Mouse (Mus musculus): Measurements from ENCODE around the gene Gm11111. TPM values are rescaled to one million over a fixed set of nuclear protein-coding genes. Genes with fewer than 3 reads are reported as not detected.
A peak's percentile ranks its signal among the peaks of the same experiment; 100 is the strongest.
"Not testable (repeated sequence)": the region's sequence is repeated elsewhere in the genome, so short reads cannot be mapped to it uniquely, and the experiment has no call there.

The Gm11111 gene
- total RNA-seq (2015) = not detected in 2 replicates
- total RNA-seq (2017) = not detected in 2 replicates

DNA sequence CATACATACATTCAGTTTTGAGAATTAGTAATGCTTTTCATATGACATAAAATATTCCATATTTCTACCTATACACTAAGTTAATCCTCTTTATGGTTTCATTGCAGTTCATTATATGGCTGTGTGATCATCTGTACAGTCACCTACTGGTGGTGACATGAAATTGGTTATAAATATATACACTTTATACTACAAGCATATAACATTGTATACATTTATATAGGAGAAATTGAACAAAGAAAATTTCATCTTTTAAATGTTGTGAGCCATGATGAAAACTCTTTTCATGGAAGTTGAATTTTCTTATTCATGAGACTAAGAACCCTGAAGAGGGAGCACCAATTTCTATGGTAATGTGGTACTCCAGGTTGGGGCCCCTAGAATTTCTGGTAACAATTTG is at the start of gene Gm11111:
Gm11111 (plus strand) TSS at position 301 of the 400 bp plus-strand sequence.
- ATAC-seq (ENCODE audit: poor library complexity, severe bottlenecking) = no peak

DNA sequence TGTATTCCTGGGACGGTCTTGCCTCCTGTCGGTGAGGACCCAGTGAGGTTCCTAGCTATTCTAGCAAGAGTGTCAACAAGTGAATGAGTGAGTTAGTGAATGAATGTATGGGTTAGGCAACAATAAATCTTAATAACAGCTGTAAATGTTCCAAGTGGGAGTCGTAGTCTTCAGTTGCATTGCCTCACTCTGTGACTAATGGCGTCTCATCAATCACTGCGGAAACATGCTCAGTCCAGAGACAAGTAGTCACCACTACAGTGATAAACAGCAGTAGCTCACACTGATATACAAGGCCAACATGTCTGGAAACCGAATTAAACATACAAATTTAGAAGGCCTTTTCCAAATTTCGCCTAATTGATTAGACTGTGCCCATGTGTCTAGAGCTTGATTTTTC is 36.3 kb upstream of the Gm11111 start:
- no peak for ATAC-seq (ENCODE audit: poor library complexity, severe bottlenecking)

DNA sequence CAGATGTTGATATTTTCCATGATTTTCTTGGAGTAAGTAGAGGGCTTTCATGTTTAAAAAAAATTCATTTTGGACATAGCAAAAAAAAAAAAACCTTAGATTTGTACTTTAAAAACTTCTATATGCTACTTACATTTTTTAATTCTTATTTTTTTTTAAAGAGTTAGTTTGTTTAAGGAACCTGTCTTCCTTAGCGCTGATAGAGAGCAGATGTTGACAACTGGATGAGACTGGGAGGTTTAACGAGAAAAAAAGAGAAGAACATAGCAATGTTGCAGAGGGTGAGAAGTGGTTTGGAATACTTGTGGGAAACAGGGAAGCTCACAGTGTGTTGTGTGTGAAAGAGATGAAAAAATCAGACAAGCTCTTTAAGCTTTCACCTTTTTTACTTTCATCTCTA is 32.4 kb upstream of the Gm11111 start:
- no peak for ATAC-seq (ENCODE audit: poor library complexity, severe bottlenecking)

DNA sequence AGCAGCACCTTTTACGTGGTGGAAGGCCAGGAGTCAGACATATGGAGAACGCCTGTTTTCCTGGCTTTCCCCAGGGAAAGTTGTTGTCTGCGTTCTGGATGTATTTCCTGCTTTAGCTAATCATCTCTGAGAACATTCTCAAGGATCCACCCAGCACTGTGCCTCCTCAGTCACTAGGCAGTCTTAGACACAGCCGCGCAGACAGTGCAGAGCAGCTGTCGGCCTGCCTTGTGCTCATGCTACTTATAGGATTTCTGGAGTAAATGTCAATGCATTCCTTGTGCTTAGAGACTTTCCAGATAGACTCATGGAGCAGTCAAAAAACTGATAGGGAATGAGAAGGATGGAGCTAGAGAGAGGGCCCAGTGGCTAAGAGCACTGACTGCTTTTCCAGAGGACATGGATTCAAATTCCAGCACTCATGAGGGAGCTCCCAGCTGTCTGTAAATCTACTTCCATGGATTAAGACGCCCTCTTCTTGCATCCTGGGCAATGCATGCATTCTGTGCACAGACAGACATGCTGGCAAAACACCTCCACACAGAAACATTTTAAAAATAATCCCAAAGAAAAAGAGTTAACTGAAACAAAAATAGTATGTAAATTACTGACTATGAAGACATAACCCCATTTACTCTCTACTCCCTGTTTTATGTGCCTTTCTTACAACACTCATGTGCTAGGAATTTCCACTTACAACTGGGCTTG is 30.1 kb upstream of the Gm11111 start:
- no peak for ATAC-seq (ENCODE audit: poor library complexity, severe bottlenecking)

DNA sequence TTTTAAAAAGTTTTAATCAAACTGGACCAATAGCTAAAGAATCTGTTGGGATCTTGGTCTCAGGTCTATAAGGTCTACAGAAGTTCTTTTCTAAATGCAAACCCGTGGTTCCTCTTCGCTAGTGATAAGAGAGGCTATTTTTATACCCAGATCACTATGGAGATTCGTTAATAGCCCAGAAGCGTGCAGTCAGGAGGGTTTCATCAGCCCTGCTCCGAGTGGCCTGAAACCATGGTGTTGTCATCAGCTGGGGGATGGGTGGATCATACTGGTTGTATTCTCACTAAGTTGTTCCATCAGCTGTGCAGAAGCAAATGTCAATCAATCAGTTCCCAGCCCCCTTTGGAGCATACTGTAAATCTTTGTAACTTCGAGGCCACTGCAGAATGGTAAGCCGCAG is 29.4 kb upstream of the Gm11111 start:
- no peak for ATAC-seq (ENCODE audit: poor library complexity, severe bottlenecking)

DNA sequence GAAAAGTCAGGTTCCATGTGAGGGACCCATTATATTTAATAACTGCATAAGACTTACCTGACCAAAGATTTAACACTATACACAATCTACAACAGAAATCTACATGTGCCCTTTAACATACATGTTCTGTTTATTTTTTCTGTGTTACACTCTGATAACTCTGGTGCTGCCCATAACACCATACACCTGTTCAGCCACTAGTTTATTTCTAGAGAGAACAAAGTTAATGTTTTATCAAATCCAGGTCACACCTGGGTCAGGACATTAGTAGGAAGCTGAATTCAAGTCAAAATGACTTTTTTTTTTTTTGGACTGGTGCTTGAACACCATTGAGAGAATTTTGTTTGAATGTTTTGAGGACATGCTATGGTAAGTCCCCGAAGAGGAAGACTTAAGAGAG is 28.7 kb upstream of the Gm11111 start:
- ATAC-seq (ENCODE audit: poor library complexity, severe bottlenecking) = no peak

DNA sequence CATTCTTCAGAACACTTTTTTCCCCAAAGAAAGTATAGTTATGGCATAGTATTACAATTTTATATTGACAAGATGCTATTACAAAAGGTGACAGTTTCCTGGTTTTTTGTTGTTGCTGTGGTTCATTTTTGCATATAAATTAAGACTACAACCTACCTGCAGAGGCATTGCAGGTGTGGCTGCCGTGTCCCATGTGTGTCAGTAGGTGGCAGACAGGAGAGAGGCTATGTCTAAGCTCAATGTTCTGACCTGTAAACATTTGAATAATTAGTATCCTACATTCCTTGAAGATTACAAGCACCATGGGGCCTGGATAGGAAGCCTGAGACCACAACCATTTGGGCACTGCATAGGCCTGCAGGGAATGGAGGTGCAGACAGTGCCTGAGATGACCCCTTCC is 11.2 kb upstream of the Gm11111 start:
- ATAC-seq (ENCODE audit: poor library complexity, severe bottlenecking) = no peak

DNA sequence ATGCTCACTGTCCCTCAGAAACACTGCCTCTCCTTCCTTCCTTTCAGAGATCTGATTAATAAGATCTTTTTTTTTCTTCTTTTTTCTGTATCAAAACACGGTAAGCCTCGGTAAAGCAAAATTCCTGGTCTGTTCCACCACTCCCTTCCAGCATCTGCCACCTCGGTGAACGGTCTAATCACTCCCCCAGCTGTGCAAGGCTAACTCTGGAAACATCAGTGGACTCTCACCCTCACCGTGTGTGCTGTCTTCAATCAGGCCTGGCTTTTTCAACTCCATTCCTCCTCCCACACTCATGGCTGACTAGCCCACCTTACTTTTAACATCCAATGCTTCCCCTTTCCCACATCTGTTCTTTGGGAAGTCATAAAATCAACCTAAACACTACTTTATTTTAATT is 2.2 kb upstream of the Gm11111 start:
- ATAC-seq (ENCODE audit: poor library complexity, severe bottlenecking) = no peak

DNA sequence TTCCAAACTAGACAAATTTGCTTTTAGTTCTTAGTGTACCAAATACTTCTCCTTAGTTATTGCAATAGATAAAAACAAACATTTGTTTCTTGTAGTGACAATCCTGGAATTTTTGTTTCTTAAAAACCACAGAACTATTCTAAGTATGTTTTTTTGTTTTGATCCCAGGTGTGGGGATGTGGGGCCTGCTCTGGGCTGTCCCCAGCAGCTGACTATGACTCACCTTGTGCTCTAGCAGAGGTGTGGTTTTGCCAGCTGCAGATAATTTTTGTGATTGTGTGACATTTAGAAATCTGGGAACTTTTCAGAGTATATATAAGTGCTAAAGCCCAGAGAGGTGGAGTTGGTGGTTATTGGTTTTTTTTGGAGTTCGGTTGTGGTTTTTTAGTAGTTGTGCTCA is 1.6 kb upstream of the Gm11111 start:
- ATAC-seq (ENCODE audit: poor library complexity, severe bottlenecking) = no peak

DNA sequence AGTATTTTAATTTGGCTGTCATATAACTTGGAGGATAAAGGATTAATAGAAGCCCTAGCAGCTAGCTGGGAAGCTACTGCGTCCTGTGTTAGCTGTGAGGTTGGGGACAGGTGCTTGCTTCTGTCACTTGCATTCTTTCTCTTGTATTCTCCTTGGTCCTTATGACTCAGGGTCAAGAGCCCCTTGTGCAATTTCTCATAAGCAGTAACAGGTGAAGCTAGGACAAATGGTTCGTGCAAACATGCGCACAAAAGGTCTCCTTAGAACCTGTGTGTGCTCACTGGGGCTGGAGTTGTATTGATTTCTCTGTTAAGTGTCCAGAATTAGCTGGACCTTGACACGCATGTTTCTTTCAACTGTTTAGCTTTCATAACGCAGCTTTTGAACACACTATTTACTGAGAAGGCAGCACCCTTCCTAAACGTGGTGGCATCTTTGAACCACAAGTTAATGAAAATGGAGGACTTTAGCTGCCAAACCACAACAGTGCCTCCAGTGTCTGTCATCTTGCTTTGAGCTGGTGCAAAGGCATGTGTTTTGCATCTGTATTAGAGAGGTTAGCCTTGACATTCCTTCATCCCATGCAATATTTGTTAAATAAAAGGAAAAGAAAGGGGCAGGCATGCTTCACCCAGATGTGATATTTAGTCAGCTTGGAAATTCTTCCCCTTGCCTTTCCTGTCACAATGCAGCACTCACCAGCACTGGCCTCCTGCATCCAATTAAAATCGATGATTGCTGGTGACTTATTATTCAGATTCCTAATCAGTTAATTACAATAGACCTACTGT is 511 bp downstream of the Gm11111 start:
- ATAC-seq (ENCODE audit: poor library complexity, severe bottlenecking) = no peak

DNA sequence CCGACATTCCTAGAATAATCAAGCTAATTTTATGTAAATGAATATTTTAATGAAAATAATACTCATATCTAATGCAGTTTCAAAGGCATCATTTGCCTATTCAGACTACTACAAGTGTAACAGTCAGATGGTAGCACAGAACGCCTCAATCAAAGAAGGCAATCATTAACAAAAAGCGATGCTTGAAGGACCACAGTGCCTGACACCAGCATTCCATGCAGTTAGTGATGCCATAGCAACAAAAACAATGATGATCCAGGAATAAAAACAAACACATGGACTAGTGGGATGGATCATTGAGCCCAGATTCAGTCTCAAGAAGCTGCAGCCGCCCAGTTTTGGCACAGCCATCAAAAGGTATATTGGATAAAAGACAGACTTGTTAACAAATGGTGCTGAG is 8.8 kb downstream of the Gm11111 start:
- no peak for ATAC-seq (ENCODE audit: poor library complexity, severe bottlenecking)

DNA sequence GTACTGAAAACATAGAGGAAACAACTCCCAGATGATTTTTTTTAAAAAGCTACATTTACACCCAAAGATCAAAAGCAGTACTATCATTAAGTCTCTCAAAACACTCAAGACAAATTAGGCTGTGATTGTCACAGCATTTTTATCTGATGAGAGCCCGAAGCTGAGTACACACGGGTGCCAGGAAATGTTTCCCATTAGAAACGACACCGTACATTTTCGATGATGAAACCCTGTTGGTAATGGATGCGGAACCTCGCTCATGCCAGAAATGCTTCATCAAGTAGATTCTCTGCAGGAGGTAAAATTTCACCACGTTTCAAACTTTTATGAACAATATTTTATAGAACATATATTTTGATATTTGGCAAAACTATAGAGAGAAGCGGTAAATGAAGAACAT is 10.3 kb downstream of the Gm11111 start:
- no peak for ATAC-seq (ENCODE audit: poor library complexity, severe bottlenecking)

DNA sequence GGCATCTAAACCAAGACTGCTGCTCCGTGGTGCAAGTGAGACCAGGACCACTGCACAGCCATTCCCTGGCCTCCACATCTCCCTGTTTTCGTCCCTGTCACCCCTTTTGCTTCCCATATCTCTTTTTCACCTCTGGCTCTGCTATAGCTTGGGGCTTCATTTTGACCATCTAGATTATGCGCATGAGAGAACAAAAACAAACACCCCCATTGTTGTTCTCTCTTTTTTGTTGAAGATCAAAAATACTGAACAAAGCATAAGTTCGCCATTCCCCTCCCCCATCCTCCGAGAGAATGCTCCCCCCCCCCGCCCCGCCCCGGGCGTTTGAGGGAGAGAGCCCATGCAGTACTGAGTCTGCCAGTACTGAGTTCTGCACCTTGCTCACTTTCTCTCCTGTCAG is 11.3 kb downstream of the Gm11111 start:
- ATAC-seq (ENCODE audit: poor library complexity, severe bottlenecking) = no peak

DNA sequence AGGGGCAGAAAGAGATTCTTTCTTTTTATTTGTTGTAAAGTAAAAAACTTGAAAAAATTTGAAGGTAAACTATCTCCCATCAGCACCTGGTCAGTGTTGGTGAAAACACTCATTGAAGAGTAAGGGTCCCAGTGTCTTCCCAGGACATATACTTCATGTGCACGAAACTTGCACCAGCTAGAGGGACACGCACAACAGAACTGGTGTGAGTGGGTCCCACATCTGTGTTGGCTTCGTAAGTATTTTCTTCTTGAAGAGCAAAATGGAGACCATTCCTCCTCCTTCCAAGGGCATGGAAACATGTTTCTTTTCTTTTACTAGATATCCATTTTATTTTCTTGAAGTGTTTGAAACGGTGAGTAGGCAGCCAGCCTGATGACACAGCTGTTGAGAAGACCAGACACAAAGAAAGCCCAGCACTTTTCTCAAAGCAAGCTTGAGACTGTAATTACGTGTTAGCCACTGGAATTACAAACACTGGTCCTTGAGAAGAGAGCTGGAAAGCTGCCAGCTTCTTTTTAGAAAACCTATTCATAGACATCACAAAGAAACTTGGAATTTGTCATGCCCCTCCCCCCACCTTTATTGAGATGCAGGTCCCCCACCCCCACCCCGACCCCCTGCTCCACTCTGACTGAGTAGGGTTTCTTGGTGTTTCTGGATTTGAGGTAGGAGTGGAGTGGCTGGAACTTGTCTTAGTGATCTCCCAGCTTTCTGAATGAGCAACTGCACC is 14.1 kb downstream of the Gm11111 start:
- no peak for ATAC-seq (ENCODE audit: poor library complexity, severe bottlenecking)

DNA sequence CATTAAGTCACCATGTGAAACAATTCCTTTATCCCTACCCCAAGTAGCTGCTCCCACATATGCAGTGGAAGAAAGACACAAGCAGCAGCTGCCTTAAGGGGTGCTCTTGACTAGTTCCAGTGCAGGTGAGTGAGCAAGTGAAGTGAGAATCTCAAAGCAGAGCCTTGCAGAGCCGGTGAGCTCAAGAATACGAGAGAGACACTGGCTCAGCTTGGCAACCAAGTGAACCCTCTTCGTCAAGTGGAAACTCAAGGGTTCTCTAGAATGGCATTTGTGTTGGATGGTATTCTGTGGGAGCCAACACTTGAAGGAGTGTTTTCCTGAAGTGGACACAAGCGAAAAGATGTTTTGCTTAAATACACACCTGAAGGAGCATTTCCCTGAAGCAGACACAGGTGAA is 16.0 kb downstream of the Gm11111 start:
- ATAC-seq (ENCODE audit: poor library complexity, severe bottlenecking) = no peak

DNA sequence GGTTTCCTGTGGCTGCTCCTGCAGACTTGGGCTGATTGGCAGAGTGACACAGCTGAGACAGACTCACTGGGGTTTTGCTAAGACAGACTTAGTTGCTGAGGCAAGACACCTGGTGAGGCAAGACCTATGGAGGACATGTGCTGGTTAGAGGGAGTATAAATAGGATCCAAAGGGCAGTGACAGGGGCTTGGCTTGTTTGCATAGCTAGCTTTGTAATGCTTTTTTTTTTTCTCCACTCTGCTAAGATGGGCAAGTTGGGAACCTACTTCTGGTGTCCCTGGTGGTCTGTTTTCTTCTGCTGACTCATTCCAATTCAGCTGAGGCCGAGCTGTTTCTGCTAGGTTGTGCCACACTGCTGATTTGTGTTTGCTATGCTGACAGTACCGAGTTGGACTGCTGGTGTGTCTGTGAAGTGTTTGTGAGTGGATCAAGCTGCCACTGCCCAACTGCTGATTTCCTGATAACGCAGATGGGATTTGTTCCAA is 16.6 kb downstream of the Gm11111 start:
- no peak for ATAC-seq (ENCODE audit: poor library complexity, severe bottlenecking)

DNA sequence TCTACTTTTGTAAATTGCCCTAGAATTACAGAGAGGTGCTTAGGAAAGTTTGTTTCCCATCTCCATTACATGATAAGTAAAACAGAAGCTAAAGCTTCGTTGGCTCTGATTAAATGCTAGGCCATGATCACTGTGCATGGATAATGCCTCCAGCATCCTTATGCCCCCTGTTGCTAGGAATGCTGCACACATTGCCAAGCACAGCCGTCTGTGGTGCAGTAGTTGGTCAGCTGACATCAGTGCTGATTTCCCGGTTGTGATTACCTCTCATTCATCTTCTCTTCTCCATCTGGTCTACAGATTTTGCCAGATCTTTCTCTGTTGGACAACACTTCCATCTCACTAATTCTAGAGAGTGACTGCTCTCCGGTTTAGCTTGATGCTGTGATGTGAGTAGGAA is 19.9 kb downstream of the Gm11111 start:
- no peak for ATAC-seq (ENCODE audit: poor library complexity, severe bottlenecking)

DNA sequence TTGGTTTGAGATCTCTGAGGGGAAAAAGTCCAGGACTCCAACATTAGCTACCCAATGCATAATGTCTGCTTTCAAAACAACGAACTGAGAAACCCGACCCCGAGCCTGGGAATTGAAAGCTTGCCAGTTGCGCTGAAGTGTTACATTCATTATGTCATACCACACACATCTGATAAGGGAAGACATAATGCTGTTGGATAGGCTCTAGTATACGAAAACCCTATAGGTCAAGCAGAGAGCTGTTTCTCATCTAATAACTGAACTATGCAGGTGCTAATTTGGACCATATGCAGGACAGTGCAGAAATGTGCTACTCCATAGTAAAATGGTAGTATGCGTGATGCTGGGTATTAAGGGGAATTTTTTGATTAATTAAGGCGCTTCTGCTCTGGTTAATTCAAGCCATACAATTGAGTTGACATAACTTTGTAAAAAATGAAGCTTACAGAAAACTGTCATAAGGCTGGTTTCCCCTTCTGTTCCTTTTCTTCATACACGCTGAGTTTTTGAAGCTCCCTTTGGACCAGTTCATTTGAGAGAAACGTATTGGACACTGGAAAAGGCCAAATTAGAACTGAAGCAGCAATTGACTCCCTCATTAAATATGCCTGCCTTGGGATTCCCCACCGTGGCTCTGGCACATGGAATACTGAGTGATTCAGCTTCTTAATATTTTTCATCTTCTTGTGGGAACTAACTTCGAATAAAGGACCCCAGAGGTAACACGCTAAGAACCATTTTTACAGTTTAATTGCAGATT is 22.4 kb downstream of the Gm11111 start:
- no peak for ATAC-seq (ENCODE audit: poor library complexity, severe bottlenecking)

DNA sequence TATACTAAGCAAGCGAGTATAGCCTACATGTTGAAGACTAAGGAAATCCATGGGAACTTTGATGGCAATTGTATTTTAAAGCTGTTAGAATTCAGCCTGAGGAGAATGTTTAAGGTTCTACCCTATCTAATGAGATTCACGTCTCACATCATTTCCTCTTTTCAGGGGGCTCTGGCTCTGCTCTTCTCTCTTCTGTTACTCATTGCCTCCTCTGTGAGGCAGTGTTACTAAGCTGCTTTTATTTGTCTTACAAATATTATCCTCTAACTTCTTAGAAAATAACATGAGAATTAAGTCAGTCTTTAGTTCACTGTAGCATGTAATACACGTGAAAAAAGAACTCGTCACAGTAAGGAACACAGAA is 23.0 kb downstream of the Gm11111 start:
- ATAC-seq (ENCODE audit: poor library complexity, severe bottlenecking) = no peak

DNA sequence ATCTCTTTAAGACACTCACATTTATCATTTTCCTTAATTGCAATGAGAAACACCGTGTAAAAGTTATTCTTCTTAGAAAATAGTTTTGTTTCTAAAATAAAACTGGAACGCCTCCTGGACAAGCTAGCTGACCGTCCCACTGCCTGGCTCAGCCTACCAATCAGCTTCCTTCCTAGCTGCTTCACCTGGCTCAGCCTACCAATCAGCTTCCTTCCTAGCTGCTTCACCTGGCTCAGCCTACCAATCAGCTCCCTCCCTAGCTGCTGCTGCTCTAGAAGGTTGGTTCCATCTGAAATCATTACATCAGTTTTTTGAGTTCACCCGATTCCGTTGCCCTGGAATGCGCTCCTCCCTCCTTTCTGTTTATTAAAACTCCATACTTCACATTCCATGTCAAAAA is 24.0 kb downstream of the Gm11111 start:
- not testable (repeated sequence) for ATAC-seq (ENCODE audit: poor library complexity, severe bottlenecking)

DNA sequence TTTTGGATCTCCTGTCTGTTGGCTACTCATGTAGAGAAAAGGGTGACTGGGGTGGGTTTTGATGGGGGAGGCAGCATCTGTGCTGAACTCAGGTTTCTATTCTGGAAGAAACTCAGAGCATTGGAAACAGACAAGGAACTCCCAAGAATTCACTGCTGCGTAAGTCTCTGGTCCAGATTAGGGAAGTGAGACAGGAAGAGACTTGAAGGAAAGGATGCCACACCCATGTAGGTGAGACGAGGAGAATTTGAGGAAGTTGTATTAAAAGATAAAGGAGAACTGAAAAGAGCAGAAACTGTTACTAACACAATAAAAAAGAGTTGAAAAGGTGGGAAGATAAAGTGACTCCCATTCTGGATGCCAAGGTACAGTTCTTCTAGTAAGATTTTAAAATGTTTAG is 25.9 kb downstream of the Gm11111 start:
- peak; percentile 86 for ATAC-seq (ENCODE audit: poor library complexity, severe bottlenecking)

Measured in megakaryocyte, adult 5-6 weeks (primary cell).